Mouse (Mus musculus): ENCODE results near the gene Adipor2.

The Adipor2 gene

GRCm38 (mm10) chr6:119420357-119420756 is 2.9 kb upstream of the Adipor2 start:
- DNase-seq (ENCODE audit: low read depth, low spot score): peak; percentile 37

- peak; percentile 7 for DNase-seq (ENCODE audit: low read depth, low spot score)
Observed at GRCm38 (mm10) chr6:119419412-119419811, 1.9 kb upstream of the Adipor2 start.

- peak; percentile 38 for DNase-seq (ENCODE audit: low read depth, low spot score)
Observed at GRCm38 (mm10) chr6:119418392-119419251, 1.1 kb upstream of the Adipor2 start.

GRCm38 (mm10) chr6:119417821-119418220 is 317 bp upstream of the Adipor2 start:
- DNase-seq (ENCODE audit: low read depth, low spot score): no peak

GRCm38 (mm10) chr6:119416643-119417042 is 861 bp downstream of the Adipor2 start:
- no peak for DNase-seq (ENCODE audit: low read depth, low spot score)

- no peak for DNase-seq (ENCODE audit: low read depth, low spot score)
Observed at GRCm38 (mm10) chr6:119414262-119415043, 3.1 kb downstream of the Adipor2 start.

GRCm38 (mm10) chr6:119412588-119412987 is 4.9 kb downstream of the Adipor2 start:
- no peak for DNase-seq (ENCODE audit: low read depth, low spot score)

- DNase-seq (ENCODE audit: low read depth, low spot score): no peak
Observed at GRCm38 (mm10) chr6:119411511-119411910, 6.0 kb downstream of the Adipor2 start.

- no peak for DNase-seq (ENCODE audit: low read depth, low spot score)
Observed at GRCm38 (mm10) chr6:119409766-119410165, 7.7 kb downstream of the Adipor2 start.

- no peak for DNase-seq (ENCODE audit: low read depth, low spot score)
Observed at GRCm38 (mm10) chr6:119408582-119408981, 8.9 kb downstream of the Adipor2 start.

GRCm38 (mm10) chr6:119407818-119408217 is 9.7 kb downstream of the Adipor2 start:
- DNase-seq (ENCODE audit: low read depth, low spot score): no peak

GRCm38 (mm10) chr6:119406528-119406927 is 11.0 kb downstream of the Adipor2 start:
- DNase-seq (ENCODE audit: low read depth, low spot score): no peak

- DNase-seq (ENCODE audit: low read depth, low spot score): no peak
Observed at GRCm38 (mm10) chr6:119405310-119405709, 12.2 kb downstream of the Adipor2 start.

GRCm38 (mm10) chr6:119404854-119405253 is 12.7 kb downstream of the Adipor2 start:
- DNase-seq (ENCODE audit: low read depth, low spot score): no peak

GRCm38 (mm10) chr6:119402976-119403375 is 14.5 kb downstream of the Adipor2 start:
- DNase-seq (ENCODE audit: low read depth, low spot score): no peak

- no peak for DNase-seq (ENCODE audit: low read depth, low spot score)
Observed at GRCm38 (mm10) chr6:119401545-119402304, 15.8 kb downstream of the Adipor2 start.

GRCm38 (mm10) chr6:119400649-119401048 is 16.9 kb downstream of the Adipor2 start:
- DNase-seq (ENCODE audit: low read depth, low spot score): no peak

- no peak for DNase-seq (ENCODE audit: low read depth, low spot score)
Observed at GRCm38 (mm10) chr6:119399371-119399770, 18.1 kb downstream of the Adipor2 start.

- DNase-seq (ENCODE audit: low read depth, low spot score): no peak
Observed at GRCm38 (mm10) chr6:119396309-119396634, 21.2 kb downstream of the Adipor2 start.

GRCm38 (mm10) chr6:119395421-119396308 is 21.8 kb downstream of the Adipor2 start:
- no peak for DNase-seq (ENCODE audit: low read depth, low spot score)

- no peak for DNase-seq (ENCODE audit: low read depth, low spot score)
Observed at GRCm38 (mm10) chr6:119392836-119393235, 24.7 kb downstream of the Adipor2 start.
